Mouse (Mus musculus): Measurements from ENCODE around the gene S1pr4.
A peak's percentile ranks its signal among the peaks of the same experiment; 100 is the strongest.

- TF ChIP-seq CTCF (IDR thresholded peaks at IDR 0.05; ENCODE audit: borderline replicate concordance, control insufficient read depth, extremely low read depth, insufficient read depth, low read length, poor library complexity) (peak; percentile 91), POLR2A (IDR thresholded peaks at IDR 0.05; ENCODE audit: control insufficient read depth, extremely low read depth, insufficient read depth, low read length, poor library complexity) (no peak)
Measured at GRCm38 (mm10) chr10:81450140-81450539, 49.8 kb downstream of the S1pr4 start.
